Mouse (Mus musculus) heart, adult 2 months (tissue): ENCODE data around the gene Stk33.

Experiments used
- CTCF ChIP-seq: fragments of 200-600 bp; IDR thresholded peaks from 2 replicates; pipeline ENCODE4 v1.8.1; 2022; ENCODE audit warnings: antibody characterized with exemption, mild to moderate bottlenecking, moderate library complexity
- EP300 ChIP-seq: fragments of 200-500 bp; IDR thresholded peaks from 2 replicates; pipeline ENCODE4 v1.6.1; 2011; ENCODE audit warnings: low read depth, low read length, control low read depth; ENCODE audit not compliant: insufficient read depth

DNA sequence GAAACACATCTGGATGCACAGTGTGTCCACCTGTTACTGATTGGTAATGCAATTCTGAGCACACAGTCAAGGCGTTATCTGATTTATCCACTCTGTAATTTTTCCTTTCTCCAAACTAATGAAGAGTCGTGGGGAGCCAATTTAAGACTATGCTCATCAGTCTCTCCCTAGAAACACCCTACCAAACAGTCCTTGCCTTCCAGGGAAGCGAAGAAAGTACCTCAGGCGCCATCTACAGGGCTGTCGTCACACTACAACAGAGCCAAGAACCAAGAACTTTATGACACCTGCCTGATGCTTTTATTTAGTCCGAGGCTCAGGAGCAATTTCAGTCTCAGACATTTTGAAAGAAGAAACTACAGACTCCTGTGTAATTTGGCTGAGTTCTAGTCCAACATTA is 6.1 kb upstream of the Stk33 start:
- TF ChIP-seq CTCF = peak; percentile 85
- no peak for TF ChIP-seq EP300
